Mouse (Mus musculus) v-Abl transformed pro-B cells (cell line): ENCODE results near the gene Sntg2.

Experiments
- in situ Hi-C, 2 experiments: fragments of 400-800 bp; cut with MboI; formaldehyde crosslinking; loops; one replicate each; pipeline ENCODE4 v1.15.1; 2025; ENCODE audit not compliant: unreplicated experiment in 2 of 2

Gene Sntg2

DNA sequence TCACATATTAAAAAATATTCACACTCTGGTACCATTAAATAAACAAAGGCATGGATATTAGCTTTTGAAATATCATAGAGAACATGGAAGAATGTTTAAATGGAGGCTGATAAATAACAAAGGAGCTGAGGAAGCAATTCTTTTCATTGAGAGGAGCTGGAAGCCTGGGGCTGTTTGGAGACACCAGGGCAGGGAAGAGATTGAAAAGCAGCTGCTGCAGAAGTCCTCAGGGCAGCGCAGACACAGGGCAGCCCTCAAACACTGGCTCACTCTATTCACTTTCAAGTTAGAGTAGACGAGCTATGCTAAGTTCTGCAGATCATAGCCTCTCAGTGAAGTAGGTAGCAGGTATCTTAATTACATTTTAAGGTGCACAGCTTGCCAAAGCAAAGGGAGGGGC lies 164.6 kb downstream of the Sntg2 start:
- in situ Hi-C loops: no loop called here

GRCm38 (mm10) chr12:30208087-30208486 lies 165.1 kb downstream of the Sntg2 start:
- in situ Hi-C loops: no loop called here

DNA sequence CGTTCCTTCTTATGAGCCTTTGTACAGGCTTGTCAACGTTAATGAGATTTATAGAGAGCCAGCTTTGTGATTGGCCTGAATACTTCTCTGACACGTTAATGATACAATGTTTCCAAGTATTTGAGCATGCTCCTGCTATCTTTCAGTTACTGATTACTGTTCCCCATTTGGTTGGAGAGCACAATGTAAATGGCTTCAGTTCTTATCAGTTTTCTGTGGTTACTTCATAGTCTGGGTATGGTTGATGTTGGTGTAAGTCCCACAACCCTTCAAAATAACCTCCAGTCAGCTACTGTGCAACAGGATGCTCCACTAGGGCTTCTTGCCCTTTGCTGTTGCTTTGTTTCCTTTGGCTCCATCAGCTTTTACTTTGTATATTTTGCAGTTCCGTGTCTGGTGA lies 168.7 kb downstream of the Sntg2 start:
- in situ Hi-C loops: no loop called here

DNA sequence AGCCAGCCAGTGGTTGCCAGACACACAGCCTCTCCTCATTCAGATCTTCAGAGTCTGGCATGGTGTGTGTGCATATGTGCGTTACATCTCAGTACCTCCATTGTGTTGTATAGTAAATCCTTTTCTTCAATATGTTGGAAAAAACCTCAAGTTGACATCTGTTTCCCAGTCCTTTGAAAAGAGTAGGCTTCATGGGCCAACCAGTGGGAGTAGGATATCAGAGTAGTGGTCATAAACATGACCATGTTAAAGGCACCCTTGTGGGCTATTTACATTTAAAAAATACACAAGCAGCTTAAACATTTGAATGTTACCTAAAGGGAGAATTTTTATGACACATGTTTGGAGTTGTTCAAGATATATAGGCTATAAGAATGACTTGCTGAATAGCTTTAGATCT lies 170.4 kb downstream of the Sntg2 start:
- in situ Hi-C loops: no loop called here

DNA sequence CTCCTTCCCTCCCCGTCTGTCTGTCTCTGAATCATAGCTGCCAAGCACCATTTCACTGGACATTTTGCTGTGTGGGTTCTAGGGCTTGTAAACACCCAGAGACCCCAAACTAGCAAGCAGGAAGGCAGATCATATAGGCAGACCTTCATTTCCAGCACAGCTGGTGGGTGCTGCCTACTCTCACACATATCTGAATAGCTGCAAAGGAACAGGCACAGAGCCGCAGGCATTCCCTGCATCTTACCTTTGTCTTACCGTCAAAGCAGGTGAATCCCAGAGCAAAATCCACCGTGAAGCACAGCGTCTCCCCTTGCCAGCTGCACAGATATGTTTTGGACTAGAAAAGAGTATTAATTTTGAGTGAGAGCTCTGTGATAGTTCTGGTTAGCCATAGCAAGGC lies 172.1 kb downstream of the Sntg2 start:
- in situ Hi-C loops: no loop called here

DNA sequence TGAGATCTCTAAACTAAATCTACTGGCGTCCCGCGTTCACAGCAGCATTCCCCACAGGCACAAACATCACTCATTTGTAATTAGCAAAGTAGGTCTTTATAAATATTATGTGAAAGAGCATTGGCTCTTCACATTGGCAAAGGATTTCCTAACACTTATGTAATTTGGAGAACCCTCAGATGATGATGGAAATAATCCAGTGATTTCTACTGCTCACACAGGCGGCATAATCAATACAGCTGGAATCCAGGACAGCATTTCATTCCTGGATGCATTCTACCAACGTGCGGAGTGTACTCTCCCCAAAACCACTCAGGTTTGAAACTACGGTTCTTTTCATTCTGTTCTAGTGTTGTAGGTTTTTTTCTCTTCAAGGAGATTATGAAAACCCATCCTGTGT lies 172.6 kb downstream of the Sntg2 start:
- in situ Hi-C loops: no loop called here

DNA sequence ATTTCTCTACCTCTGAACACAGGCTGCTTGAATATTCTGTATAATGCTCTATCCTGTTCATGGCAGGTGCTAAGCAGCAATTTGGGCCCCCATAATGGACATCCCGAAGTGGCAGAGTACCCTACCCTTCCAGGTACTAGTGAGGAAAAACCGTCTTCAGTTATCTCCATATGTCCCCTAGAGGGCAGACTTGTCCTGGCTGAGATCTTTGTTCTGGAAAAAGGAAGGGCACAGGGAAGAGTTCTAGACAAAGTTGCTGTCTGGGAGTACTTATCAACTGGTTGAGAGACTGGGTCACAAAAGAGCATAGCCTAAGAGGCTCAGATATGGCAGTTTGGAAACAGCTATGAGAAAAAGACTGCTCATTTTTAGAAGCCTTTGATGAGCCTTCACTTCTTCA lies 173.4 kb downstream of the Sntg2 start:
- in situ Hi-C loops: no loop called here

DNA sequence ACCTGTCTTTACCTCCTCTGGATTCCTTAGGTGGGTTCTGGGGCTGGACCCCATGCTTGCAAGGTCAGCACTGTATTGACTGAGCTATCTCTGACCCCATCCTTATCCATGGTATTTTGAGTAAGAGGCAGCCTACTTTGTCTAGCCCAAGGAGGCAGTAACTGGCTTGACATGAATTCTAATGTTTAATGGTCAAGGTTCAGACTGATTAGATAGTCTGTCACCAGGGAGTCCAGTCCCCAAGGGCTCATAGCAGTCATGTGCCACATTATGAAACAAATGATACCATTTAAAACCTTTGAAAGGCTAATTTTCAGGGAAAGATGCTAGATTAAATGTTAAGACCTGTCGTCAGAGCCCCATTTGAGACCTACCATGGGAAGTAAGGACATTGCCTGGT lies 174.9 kb downstream of the Sntg2 start:
- in situ Hi-C loops: no loop called here

DNA sequence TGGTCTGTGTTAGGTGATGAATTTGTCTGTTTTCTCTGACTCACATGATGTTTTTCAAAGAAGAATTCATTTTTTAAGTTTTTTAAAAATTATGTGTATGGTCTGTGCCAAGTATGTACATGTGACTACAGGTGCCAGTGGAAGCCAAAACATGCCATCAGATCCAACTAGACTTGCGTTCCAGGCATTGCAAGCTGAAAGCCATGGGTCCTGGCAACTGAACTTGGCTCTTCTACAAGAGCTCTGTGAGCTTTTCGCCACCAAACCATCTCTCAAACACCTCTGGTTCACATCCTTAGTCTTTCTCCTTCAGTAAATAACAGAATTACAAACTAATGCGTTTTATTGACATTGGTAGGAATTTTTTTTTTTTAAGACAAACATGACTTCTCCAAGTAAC lies 191.5 kb downstream of the Sntg2 start:
- in situ Hi-C loops: no loop called here

- in situ Hi-C loops: no loop called here
Measured at GRCm38 (mm10) chr12:30179623-30180022, 193.6 kb downstream of the Sntg2 start.

GRCm38 (mm10) chr12:30177966-30178365 lies 195.2 kb downstream of the Sntg2 start:
- in situ Hi-C loops: no loop called here

GRCm38 (mm10) chr12:30177529-30177928 lies 195.6 kb downstream of the Sntg2 start:
- in situ Hi-C loops: no loop called here

DNA sequence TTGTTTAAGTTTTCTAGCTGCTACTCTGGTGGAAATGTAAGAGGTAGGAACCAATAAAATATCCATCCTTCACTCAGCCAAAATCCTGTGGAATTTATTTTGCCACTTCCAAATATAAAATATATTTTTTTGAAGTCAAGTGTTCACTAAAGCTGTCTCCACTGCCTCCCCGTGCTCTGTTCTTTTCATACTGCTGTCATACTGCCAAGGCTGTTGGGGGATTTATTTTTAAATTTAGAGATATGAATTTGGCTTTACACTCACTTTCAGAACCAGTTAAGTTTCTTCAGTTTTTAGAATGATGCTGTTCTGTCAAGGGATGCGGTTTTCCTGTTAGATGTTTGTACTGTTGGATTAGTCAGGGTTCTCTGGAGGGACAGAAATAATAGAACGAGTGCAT lies 204.7 kb downstream of the Sntg2 start:
- in situ Hi-C loops: no loop called here

DNA sequence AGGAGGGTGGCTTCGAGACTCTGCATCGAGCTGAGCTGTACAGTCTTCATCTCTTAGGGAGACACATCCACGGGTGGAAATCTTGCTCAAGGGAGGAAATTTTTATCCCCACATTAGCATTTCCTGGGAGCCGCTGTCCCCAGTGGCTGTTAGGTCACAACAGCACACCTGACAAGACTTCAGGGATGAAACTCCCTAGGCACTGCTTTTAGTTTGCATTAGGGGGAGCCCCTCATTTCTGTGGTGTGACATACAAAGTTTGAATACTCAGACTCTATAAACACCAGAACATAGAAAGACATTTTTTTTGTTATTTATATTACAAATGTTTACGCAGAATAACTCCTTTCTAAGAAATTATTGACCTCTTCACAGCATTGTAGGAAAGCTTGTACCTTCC lies 208.6 kb downstream of the Sntg2 start:
- in situ Hi-C loops: no loop called here

DNA sequence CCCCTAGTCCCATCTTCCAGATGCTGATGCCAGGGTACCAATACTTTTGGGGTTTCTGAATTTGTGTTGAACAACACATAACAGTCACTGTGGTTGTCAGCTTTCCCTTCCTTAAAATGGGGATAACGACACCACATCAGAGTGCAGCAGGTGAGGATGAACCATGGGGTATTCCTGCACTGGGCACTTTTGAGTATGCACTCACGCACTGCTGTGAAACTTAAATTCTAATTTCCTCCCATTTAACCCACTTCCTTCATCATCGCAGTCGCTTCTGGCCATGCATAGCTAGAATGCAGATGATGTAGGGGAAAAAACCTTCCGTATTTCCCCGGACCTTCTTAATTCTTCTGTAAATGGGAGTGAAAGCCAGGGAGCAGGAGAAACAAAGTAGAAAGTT lies 209.2 kb downstream of the Sntg2 start:
- in situ Hi-C loops: no loop called here

DNA sequence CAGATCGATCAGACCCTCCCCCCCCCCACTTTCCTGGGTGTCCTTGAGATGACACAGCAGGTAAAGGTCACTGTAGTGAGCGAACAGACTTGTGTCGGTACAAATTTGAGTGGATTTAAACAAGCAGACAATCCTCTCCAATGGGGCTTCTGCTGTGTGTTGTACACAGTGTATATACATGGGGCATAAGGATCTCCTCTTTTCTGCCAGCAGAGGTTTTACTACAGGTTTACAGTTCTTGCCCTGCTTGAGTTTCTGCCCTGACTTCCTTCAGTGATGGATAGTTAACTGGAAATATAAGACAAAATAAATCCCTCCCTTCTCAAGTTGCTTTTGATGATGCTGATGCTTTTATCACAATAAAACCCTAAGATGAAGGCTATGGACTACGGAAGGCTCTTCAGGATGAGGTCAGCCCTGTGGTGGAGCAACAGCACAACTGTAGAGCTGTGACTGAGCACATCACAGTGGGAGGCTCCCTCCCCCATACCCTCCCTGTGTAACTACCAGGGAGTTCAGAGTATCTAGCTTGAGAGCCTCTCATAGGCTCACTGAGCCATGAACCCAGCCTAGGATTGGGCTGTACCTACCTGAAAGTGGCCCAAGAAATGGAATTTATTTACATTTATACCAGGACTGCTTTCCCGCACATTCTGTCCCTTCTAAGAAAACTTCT lies 211.3 kb downstream of the Sntg2 start:
- in situ Hi-C loops: no loop called here

DNA sequence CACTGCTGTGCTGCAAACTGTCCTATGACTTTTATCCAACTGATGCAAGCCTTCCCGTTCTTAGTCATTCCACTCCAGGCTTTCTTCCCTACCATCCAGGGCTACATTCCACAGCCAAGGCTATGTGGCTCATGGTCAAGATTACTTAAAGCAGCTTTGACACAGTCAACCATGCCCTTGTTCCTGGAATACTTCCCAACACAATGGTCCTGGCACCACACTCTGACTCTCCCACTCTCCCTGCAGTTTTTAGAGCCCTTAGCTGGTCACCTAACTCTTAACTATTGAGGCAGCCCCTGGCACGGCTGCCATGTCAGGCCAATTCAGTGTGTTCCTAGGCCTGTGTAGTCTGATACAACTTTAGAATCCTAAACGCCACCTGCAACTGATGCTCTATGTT lies 212.7 kb downstream of the Sntg2 start:
- in situ Hi-C loops: no loop called here

DNA sequence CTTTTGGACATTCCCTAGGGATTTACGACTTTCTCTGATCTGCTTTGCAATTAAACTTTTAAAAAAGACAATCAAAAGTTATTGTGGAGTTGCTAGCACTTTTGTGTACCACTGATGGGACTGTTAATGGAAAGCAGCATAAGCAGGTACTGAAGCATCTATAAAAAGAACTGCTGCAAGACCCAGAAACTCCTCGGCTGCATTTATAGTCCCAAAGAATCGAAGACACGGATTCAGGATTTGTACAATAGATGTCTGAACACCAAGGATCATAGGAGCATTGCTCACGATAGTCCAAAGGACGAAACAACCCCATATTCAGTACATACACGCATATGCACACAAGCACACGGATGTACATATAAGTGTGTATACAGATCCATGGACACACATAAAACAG lies 213.4 kb downstream of the Sntg2 start:
- in situ Hi-C loops: no loop called here

DNA sequence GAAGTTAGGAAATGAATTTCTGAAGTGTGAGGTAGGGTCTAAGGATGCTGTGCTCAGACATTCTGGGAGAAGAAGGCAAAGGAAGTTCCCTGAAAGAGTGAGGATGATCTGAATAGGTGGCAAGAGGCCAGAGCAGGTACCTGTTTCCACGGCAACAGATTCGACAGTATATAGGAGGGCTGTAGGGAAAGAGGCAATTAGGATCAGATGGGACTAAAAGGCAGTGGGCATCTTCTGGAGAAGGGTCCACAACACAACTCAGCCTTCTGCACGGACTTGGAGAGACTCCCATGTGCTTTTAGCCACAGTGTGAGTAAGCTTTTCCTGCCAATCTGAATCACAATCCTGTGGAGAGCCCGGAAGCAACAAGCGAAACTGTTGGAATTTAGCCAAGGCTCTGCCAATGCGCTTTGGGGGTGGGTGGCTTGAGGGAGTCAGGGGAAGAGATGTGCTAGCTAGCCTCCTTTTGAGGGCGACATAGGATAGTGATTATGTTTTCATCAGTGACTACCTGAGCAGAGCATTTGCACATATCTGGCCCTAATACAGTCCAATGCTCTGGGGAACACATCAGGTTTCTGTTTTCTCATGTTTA lies 219.0 kb downstream of the Sntg2 start:
- in situ Hi-C loops: no loop called here

- in situ Hi-C loops: no loop called here
Measured at GRCm38 (mm10) chr12:30142085-30142484, 231.1 kb downstream of the Sntg2 start.

DNA sequence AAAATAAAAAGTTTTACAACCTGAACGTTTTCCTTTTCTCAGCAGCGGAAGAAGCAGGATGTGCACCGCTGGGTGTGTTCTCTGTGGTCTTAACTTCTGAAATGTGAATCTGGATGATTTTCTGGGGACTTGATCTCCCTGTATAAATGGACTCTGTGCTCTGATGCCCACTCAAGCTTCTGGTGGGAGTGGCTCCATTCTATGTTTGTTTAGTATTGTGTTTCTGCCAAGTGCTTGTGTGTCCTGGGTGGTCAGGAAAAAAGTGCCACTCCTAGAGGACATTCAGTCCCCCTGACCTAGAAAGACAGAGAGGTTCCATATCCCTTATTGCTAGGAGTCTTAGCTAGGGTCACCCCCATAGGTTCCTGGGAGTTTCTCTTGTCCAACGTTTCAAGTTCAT lies 240.7 kb downstream of the Sntg2 start, which contains the start of gene Tpo:
Gene Tpo (minus strand): TSS at position 101 of the 400 bp plus-strand sequence.
- in situ Hi-C loops: no loop called here

DNA sequence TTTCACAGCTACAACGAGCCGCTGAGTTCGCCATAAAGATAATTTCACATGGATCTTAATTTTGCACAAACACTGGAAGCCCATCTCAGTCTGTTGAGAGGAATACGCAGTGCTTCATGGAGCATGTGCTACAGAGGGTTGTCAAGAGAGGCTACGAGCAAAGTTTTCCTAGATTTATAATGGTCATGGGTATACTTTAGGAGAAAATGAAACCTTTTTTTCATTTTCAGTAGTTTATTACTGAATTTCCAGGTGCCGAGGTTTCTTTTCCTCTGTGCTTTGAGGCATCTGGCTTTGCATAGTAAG lies 243.8 kb downstream of the Sntg2 start:
- in situ Hi-C loops: loop anchor here (5.0 to 10.0 kb wide), 3 partner anchors 235 to 448 kb away; no protein-coding TSS in a partner anchor
